Mouse (Mus musculus) embryo, embryonic 9.5 days (tissue): ENCODE data around the gene Ankrd13b.

Experiments used
- DNase-seq: peaks from one replicate; pipeline ENCODE4 v3.0.0-alpha.2; 2017; ENCODE audit errors: extremely low spot score

Gene Ankrd13b

GRCm38 (mm10) chr11:77508068-77509021 lies 18.9 kb upstream of the Ankrd13b start:
- peak; percentile 85 for DNase-seq

GRCm38 (mm10) chr11:77507426-77507825 lies 17.9 kb upstream of the Ankrd13b start:
- no peak for DNase-seq

- DNase-seq = no peak
Observed at GRCm38 (mm10) chr11:77506941-77507340, 17.5 kb upstream of the Ankrd13b start.

GRCm38 (mm10) chr11:77506273-77506672 lies 16.8 kb upstream of the Ankrd13b start:
- no peak for DNase-seq

- no peak for DNase-seq
Observed at GRCm38 (mm10) chr11:77505291-77505980, 16.0 kb upstream of the Ankrd13b start.

GRCm38 (mm10) chr11:77504377-77504776 lies 14.9 kb upstream of the Ankrd13b start:
- no peak for DNase-seq

GRCm38 (mm10) chr11:77503511-77503910 lies 14.0 kb upstream of the Ankrd13b start:
- no peak for DNase-seq

- DNase-seq = no peak
Observed at GRCm38 (mm10) chr11:77502481-77502880, 13.0 kb upstream of the Ankrd13b start.

GRCm38 (mm10) chr11:77501971-77502370 lies 12.5 kb upstream of the Ankrd13b start:
- DNase-seq = no peak

GRCm38 (mm10) chr11:77501392-77501791 lies 11.9 kb upstream of the Ankrd13b start:
- DNase-seq = peak; percentile 56

GRCm38 (mm10) chr11:77500361-77501325 lies 11.2 kb upstream of the Ankrd13b start:
- DNase-seq = no peak

GRCm38 (mm10) chr11:77499354-77499753 lies 9.9 kb upstream of the Ankrd13b start:
- DNase-seq = no peak

- peak; percentile 63 for DNase-seq
Observed at GRCm38 (mm10) chr11:77498261-77499139, 9.0 kb upstream of the Ankrd13b start.

- DNase-seq = no peak
Observed at GRCm38 (mm10) chr11:77497851-77498250, 8.4 kb upstream of the Ankrd13b start.

GRCm38 (mm10) chr11:77497341-77497756 lies 7.9 kb upstream of the Ankrd13b start:
- peak; percentile 91 for DNase-seq

GRCm38 (mm10) chr11:77495507-77495906 lies 6.0 kb upstream of the Ankrd13b start:
- DNase-seq = no peak

GRCm38 (mm10) chr11:77494782-77495181 lies 5.3 kb upstream of the Ankrd13b start:
- DNase-seq = no peak

GRCm38 (mm10) chr11:77494344-77494676 lies 4.8 kb upstream of the Ankrd13b start:
- no peak for DNase-seq

GRCm38 (mm10) chr11:77493512-77494343 lies 4.2 kb upstream of the Ankrd13b start, which contains the start of gene Git1:
TSS of gene Git1 (plus strand) at chr11:77493562.
- peak; percentile 50 for DNase-seq

- DNase-seq = peak; percentile 89
Observed at GRCm38 (mm10) chr11:77492911-77493332, 3.4 kb upstream of the Ankrd13b start.
